Mouse (Mus musculus) lung, embryonic 16.5 days (tissue): ENCODE results near the gene Mcm2. TPM values are rescaled to one million over a fixed set of nuclear protein-coding genes. Genes with fewer than 3 reads are reported as not detected.

Experiments used
- ATAC-seq: fragments of 200-750 bp; cut with Nextera tagmentation; 2 replicates; pipeline ENCODE4 v1.8.0; 2017; ENCODE audit warnings: low read depth, mild to moderate bottlenecking, moderate library complexity
- H3K27ac ChIP-seq: fragments of 300-500 bp; sonication (generic); 2 replicates; pipeline ENCODE4 v1.5.1; 2014; ENCODE audit warnings: mild to moderate bottlenecking, control low read depth, low read length
- H3K27me3 ChIP-seq: fragments of 300-500 bp; sonication (generic); 2 replicates; pipeline ENCODE4 v1.6.1; 2014; ENCODE audit warnings: low read depth, low read length, mixed read lengths; ENCODE audit not compliant: control insufficient read depth, insufficient read depth
- H3K36me3 ChIP-seq: fragments of 300-500 bp; sonication (generic); 2 replicates; pipeline ENCODE4 v1.6.1; 2014; ENCODE audit warnings: low read length; ENCODE audit not compliant: control insufficient read depth, insufficient read depth
- H3K4me1 ChIP-seq: fragments of 300-500 bp; sonication (generic); replicated peaks from 2 replicates; pipeline ENCODE4 v1.6.1; 2014; ENCODE audit warnings: low read length, mixed read lengths; ENCODE audit not compliant: control insufficient read depth, insufficient read depth
- H3K4me2 ChIP-seq: fragments of 300-500 bp; sonication (generic); 2 replicates; pipeline ENCODE4 v1.6.1; 2014; ENCODE audit warnings: low read depth, low read length, control low read depth
- H3K4me3 ChIP-seq: fragments of 300-500 bp; sonication (generic); 2 replicates; pipeline ENCODE4 v1.5.1; 2014; ENCODE audit warnings: mild to moderate bottlenecking, low read length, control low read depth
- H3K9ac ChIP-seq: fragments of 300-500 bp; sonication (generic); 2 replicates; pipeline ENCODE4 v1.6.1; 2014; ENCODE audit warnings: low read length, control low read depth
- H3K9me3 ChIP-seq: fragments of 300-500 bp; sonication (generic); 2 replicates; pipeline ENCODE4 v1.6.1; 2016; ENCODE audit warnings: low read length; ENCODE audit not compliant: control insufficient read depth
- WGBS: fragments of 180-500 bp; shearing (Covaris S2); extraction: QIAGEN DNeasy Blood & Tissue Kit; methylation state at CpG from one replicate; pipeline ENCODE4 v1.1.7; 2014; 5-methylcytosine and 5-hydroxymethylcytosine counted together
- polyA plus RNA-seq: library from polyadenylated mRNA; unstranded; fragments of >200 nt; fragmentation: Nextera tagmentation; extraction: Ambion mirVana; gene quantifications from 2 replicates; pipeline ENCODE4 v1.2.1, GENCODE M21; 2015

Gene Mcm2
- polyA plus RNA-seq, 1 experiment from 2014 or later, result 125 TPM

GRCm38 (mm10) chr6:88885644-88886416 lies 12.8 kb downstream of the Mcm2 start:
- H3K9ac ChIP-seq, result no peak overlapping the region
- H3K36me3 ChIP-seq, result peaks cover 60% of the 10 kb centered on the region
- H3K9me3 ChIP-seq, result no peaks in the 10 kb centered on the region
- no peaks in the 10 kb centered on the region for H3K27me3 ChIP-seq
- H3K27ac ChIP-seq, result no peak overlapping the region
- ATAC-seq, result no peak
- WGBS, result 89% methylated on average over 12 of the region's 12 CpGs
- H3K4me3 ChIP-seq, result no peak overlapping the region
- no peaks in the 10 kb centered on the region for H3K4me1 ChIP-seq
- H3K4me2 ChIP-seq, result no peak overlapping the region

- Histone ChIP-seq H3K4me1 (no peaks in the 10 kb centered on the region), H3K4me2 (no peak overlapping the region), H3K9me3 (no peaks in the 10 kb centered on the region), H3K27me3 (no peaks in the 10 kb centered on the region), H3K27ac (no peak overlapping the region), H3K4me3 (no peak overlapping the region), H3K9ac (no peak overlapping the region), H3K36me3 (peaks cover 54% of the 10 kb centered on the region)
- WGBS, result 94% methylated on average over 17 of the region's 17 CpGs
- no peak for ATAC-seq
Measured at GRCm38 (mm10) chr6:88884690-88885089, 13.9 kb downstream of the Mcm2 start.

GRCm38 (mm10) chr6:88884195-88884594 lies 14.4 kb downstream of the Mcm2 start:
- Histone ChIP-seq H3K4me2 (no peak overlapping the region), H3K4me3 (no peak overlapping the region), H3K9me3 (no peaks in the 10 kb centered on the region), H3K27ac (no peak overlapping the region), H3K9ac (no peak overlapping the region), H3K36me3 (peaks cover 49% of the 10 kb centered on the region), H3K4me1 (no peaks in the 10 kb centered on the region), H3K27me3 (no peaks in the 10 kb centered on the region)
- 89% methylated on average over 10 of the region's 10 CpGs for WGBS
- ATAC-seq, result no peak

GRCm38 (mm10) chr6:88881334-88881733 lies 17.2 kb downstream of the Mcm2 start:
- Histone ChIP-seq H3K36me3 (peaks cover 25% of the 10 kb centered on the region), H3K9ac (no peak overlapping the region), H3K27me3 (no peaks in the 10 kb centered on the region), H3K4me2 (no peak overlapping the region), H3K4me3 (no peak overlapping the region), H3K9me3 (no peaks in the 10 kb centered on the region), H3K4me1 (no peaks in the 10 kb centered on the region), H3K27ac (no peak overlapping the region)
- WGBS, result 83% methylated on average over 7 of the region's 7 CpGs
- ATAC-seq, result no peak

GRCm38 (mm10) chr6:88879471-88879870 lies 19.1 kb downstream of the Mcm2 start:
- no peak overlapping the region for H3K4me2 ChIP-seq
- 62% methylated on average over 4 of the region's 4 CpGs for WGBS
- ATAC-seq, result no peak
- H3K4me1 ChIP-seq, result no peaks in the 10 kb centered on the region; the same call in 1 of the 2 replicates
- H3K9me3 ChIP-seq, result no peaks in the 10 kb centered on the region
- no peak overlapping the region for H3K9ac ChIP-seq
- no peak overlapping the region for H3K27ac ChIP-seq
- no peak overlapping the region for H3K4me3 ChIP-seq
- peaks cover 9% of the 10 kb centered on the region for H3K27me3 ChIP-seq
- H3K36me3 ChIP-seq, result peaks cover 13% of the 10 kb centered on the region

GRCm38 (mm10) chr6:88874868-88875508 lies 23.6 kb downstream of the Mcm2 start, which contains the start of gene Podxl2:
Gene Podxl2, minus strand, starts transcription at chr6:88875044.
- Histone ChIP-seq H3K27me3 (peaks cover 19% of the 10 kb centered on the region), H3K27ac (no peak within 1 kb of the TSS), H3K4me3 (peak within 1 kb of the TSS; percentile 75), H3K9me3 (0 out of 2 replicates have a peak, but pooled peaks cover 2% of the 10 kb centered on the region), H3K9ac (peak within 1 kb of the TSS; percentile 77), H3K4me2 (peak within 1 kb of the TSS; percentile 100), H3K36me3 (no peaks in the 10 kb centered on the region), H3K4me1 (peaks cover 9% of the 10 kb centered on the region)
- WGBS, result 9% methylated on average over 32 of the region's 63 CpGs
- peak; percentile 82 for ATAC-seq

- Histone ChIP-seq H3K9ac (peak overlapping the region; percentile 77), H3K36me3 (no peaks in the 10 kb centered on the region), H3K4me2 (peak overlapping the region; percentile 100), H3K27ac (no peak overlapping the region), H3K9me3 (0 out of 2 replicates have a peak, but pooled peaks cover 2% of the 10 kb centered on the region), H3K4me3 (peak overlapping the region; percentile 75), H3K4me1 (peaks cover 9% of the 10 kb centered on the region), H3K27me3 (peaks cover 19% of the 10 kb centered on the region)
- 5% methylated on average over 58 of the region's 74 CpGs for WGBS
- peak; percentile 44 for ATAC-seq
Measured at GRCm38 (mm10) chr6:88873965-88874867, 24.4 kb downstream of the Mcm2 start.

- H3K9ac ChIP-seq, result no peak overlapping the region
- ATAC-seq, result no peak
- no peak overlapping the region for H3K4me2 ChIP-seq
- H3K4me1 ChIP-seq, result peaks cover 9% of the 10 kb centered on the region
- peaks cover 19% of the 10 kb centered on the region for H3K27me3 ChIP-seq
- H3K27ac ChIP-seq, result no peak overlapping the region
- no peak overlapping the region for H3K4me3 ChIP-seq
- WGBS, result 31% methylated on average over 7 of the region's 7 CpGs
- H3K36me3 ChIP-seq, result no peaks in the 10 kb centered on the region
- H3K9me3 ChIP-seq, result 0 out of 2 replicates have a peak, but pooled peaks cover 2% of the 10 kb centered on the region
Measured at GRCm38 (mm10) chr6:88872811-88873210, 25.8 kb downstream of the Mcm2 start.
